Mouse (Mus musculus) adrenal gland, adult 10 weeks (tissue): ENCODE measurements around the gene Poll. TPM values are rescaled to one million over a fixed set of nuclear protein-coding genes. Genes with fewer than 3 reads are reported as not detected.

Experiments
- polyA plus RNA-seq: library from polyadenylated mRNA; stranded (reverse); fragments of 350-450 nt; fragmentation: Illumina TruSeq; extraction: RNeasy Lipid Tissue Mini Kit (QIAGEN cat#74804); gene quantifications from one replicate; pipeline ENCODE4 v1.2.3, GENCODE M21; 2014; ENCODE audit warnings: low read depth, low replicate concordance

Poll gene
- not detected for polyA plus RNA-seq

DNA sequence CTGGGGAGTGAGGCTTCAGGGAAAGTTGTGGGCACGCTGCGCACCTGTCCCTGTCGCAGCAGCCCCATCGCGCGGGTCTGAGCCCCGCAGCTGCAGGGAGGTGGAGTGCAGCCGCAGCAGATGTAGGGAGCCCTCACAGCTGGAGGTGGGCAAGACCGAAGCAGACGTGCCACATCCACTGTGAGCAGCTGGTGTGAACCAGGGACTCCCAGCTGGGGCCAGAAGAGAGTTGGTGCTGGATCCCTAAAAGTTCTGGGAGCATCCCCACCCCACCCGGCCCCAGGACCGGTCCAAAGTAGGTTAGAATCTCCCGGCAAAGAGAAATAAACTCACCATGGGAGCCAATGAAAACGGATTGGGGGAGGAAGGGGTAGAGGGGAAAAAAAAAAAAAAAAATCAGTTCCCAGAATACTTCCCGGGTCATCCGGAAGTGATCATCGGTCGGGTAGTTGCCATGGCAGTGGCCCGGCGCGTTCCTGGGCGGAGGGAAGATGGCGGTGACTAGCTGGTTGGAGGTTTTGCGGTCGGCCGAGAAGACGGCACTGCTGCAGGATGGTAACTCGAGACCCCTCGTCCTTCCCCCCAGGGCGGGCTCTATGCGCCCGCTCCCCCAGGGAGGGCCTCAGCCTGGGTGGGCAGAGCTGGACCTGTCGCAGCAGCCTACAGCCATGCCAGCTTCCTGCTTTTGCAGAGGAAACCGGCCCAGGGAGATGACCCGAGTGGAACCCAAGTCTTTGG, at the start of gene Poll, which contains the start of gene Gm17018:
Poll (minus strand) TSS at position 379 of the 738 bp plus-strand sequence.
Gm17018 (plus strand) TSS at position 463 of the 738 bp plus-strand sequence.

Other genes with a start within 250 kb of the Poll start
- gene Btrc, start 196.8 kb downstream of the Poll start, polyA plus RNA-seq = 22.5 TPM
- 5.9 TPM for gene Gm17018, start 84 bp upstream of the Poll start, polyA plus RNA-seq
- not detected for gene Fbxw4, start 99.8 kb upstream of the Poll start, polyA plus RNA-seq
- not detected for gene Fgf8, start 182.4 kb upstream of the Poll start, polyA plus RNA-seq
- gene Npm3, start 189.1 kb upstream of the Poll start, polyA plus RNA-seq = 14.4 TPM
- 154 TPM for gene Mgea5, start 223.3 kb upstream of the Poll start, polyA plus RNA-seq